Mouse (Mus musculus): ENCODE measurements around the gene Btrc. TPM values are rescaled to one million over a fixed set of nuclear protein-coding genes. Genes with fewer than 3 reads are reported as not detected.

Gene Btrc
- polyA plus RNA-seq, 1 experiment from 2014 or later = 40.0 TPM

DNA sequence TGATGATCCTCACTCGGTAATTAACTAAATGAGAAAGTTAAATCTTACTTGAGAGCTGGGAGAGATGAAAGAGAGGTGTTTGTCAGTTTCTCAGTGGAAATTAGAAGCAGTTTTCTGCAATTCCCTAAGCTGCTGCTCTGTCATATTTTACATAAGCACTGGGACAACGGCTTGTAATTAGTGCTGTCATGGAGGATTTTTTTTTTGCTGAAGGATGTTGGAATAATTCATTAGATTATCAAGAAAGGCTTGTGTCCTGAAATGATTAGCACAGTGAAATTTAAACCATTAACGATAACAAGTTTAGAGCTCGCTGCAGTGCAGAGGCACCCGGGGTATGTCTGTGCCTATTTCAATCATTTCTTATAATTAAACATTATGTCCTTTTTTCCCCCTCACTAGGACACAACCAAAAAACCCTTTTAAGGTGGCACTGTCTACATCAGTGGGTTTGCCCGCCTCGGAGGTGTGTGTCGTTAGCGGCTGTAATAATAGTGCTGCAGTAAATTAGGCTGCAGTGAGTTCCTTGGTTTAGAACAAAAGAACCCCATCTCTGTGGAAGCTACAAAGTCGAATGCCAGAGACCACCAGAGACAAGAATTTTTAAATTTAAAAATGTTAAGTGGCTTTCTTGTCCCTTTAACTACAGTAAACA is 130.7 kb downstream of the Btrc start:
- Histone ChIP-seq H3K4me1 (replicated peaks) (no peaks in the 10 kb centered on the region; the same call in none of the 2 replicates), H3K9me3 (replicated peaks) (no peaks in the 10 kb centered on the region), H3K36me3 (no peaks in the 10 kb centered on the region), H3K9ac (no peak overlapping the region), H3K27me3 (replicated peaks) (no peaks in the 10 kb centered on the region), H3K4me2 (no peak overlapping the region), H3K4me3 (no peak overlapping the region), H3K27ac (ENCODE audit: poor library complexity, severe bottlenecking) (no peak overlapping the region)
- no peak for ATAC-seq (ENCODE audit: insufficient number of reproducible peaks, low FRiP score)
- 87% methylated on average over 10 of the region's 10 CpGs for WGBS

DNA sequence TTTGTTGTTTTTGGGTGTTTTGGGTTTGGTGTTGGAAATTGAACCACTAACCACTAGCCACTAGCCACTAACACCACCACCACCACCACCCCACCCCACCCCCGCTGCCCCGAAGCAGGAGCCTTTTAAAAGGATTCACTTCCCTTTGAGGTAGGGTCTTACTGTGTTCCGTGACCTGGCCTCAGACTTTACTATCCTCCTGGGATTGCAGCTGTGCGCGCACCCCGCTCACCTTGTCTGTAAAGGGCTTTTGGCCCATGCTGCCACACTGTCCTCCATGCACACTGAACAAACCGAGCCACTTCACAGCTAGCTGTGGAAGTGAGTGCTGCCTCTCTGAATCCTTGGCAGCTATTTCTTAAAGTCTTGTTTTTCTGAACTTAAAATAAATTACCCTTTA is 141.9 kb downstream of the Btrc start:
- Histone ChIP-seq H3K4me1 (replicated peaks) (peaks cover 15% of the 10 kb centered on the region), H3K9ac (no peak overlapping the region), H3K9me3 (replicated peaks) (no peaks in the 10 kb centered on the region), H3K4me3 (no peak overlapping the region), H3K36me3 (peaks cover 9% of the 10 kb centered on the region), H3K27ac (ENCODE audit: poor library complexity, severe bottlenecking) (no peak overlapping the region), H3K4me2 (no peak overlapping the region), H3K27me3 (replicated peaks) (no peaks in the 10 kb centered on the region)
- WGBS = 83% methylated on average over 7 of the region's 7 CpGs
- ATAC-seq (ENCODE audit: insufficient number of reproducible peaks, low FRiP score) = no peak

DNA sequence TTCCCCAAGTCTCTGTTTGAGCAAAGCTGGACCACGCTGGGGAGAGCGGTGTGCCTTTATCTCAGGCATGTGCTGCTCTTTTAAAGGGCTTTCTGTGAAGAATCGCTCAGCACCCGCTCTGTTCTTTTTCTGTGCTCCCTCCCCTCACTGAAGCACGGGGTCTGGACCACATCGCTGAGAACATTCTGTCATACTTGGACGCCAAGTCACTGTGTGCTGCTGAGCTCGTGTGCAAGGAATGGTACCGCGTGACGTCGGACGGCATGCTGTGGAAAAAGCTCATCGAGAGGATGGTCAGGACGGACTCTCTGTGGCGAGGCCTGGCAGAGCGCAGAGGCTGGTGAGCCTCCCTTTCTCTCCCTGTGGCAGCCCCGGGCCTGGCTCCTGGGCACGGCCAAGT is 144.0 kb downstream of the Btrc start:
- WGBS = 32% methylated on average over 19 of the region's 19 CpGs
- peak overlapping the region; percentile 56; the same call in 1 of the 2 replicates for H3K9ac ChIP-seq
- ATAC-seq (ENCODE audit: insufficient number of reproducible peaks, low FRiP score) = peak; percentile 25; the same call in 1 of the 2 replicates
- H3K4me2 ChIP-seq = peak overlapping the region; percentile 56
- H3K4me3 ChIP-seq = 0 out of 2 replicates have a peak overlapping the region, but pooled peaks have one; percentile 17
- H3K36me3 ChIP-seq = peaks cover 14% of the 10 kb centered on the region
- H3K4me1 ChIP-seq (replicated peaks) = peaks cover 14% of the 10 kb centered on the region
- H3K27me3 ChIP-seq (replicated peaks) = no peaks in the 10 kb centered on the region
- peak overlapping the region; percentile 76 for H3K27ac ChIP-seq (ENCODE audit: poor library complexity, severe bottlenecking)
- H3K9me3 ChIP-seq (replicated peaks) = no peaks in the 10 kb centered on the region

DNA sequence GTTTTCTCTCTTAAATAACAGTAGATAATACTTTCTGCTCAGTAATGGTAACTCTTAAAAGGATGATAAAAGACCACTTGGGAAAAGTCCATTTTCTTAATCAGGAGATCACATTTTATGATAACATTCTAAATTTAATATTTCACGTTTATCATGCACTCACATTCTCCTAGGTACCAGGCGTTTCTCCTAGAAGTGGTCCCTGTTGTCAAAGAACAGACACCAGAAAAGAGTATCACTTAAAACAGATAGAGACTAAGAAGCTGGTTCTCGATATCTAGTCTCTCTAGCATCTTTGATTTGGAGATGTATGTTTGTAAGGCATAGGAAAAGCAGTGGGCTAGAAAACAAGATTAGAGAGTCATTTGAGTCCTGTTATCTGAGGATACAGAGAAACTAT is 147.1 kb downstream of the Btrc start:
- no peaks in the 10 kb centered on the region for H3K27me3 ChIP-seq (replicated peaks)
- no peak overlapping the region for H3K27ac ChIP-seq (ENCODE audit: poor library complexity, severe bottlenecking)
- 65% methylated on average over 3 of the region's 3 CpGs for WGBS
- no peak overlapping the region for H3K9ac ChIP-seq
- no peak for ATAC-seq (ENCODE audit: insufficient number of reproducible peaks, low FRiP score)
- H3K4me3 ChIP-seq = no peak overlapping the region
- peaks cover 14% of the 10 kb centered on the region for H3K4me1 ChIP-seq (replicated peaks)
- no peak overlapping the region for H3K4me2 ChIP-seq
- peaks cover 34% of the 10 kb centered on the region for H3K36me3 ChIP-seq
- H3K9me3 ChIP-seq (replicated peaks) = no peaks in the 10 kb centered on the region

DNA sequence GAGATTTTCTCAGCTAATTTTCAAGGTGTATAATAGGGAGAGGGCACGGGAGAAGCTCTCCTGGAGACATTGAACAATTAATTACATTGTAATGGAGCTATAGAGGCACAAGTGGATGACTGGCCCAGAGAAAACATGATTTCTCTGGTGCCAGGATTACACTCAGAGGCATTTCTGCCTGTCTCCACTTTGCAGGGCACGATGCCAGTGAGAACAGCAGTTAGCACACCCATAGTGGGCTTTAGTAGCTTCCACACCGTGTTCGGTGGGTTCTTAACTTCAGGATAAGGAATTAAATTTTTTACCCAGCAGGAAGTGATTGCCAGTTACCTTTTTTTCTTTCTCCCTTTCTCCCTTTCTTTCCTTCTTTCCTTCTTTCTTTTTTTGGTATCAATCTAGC is 147.9 kb downstream of the Btrc start:
- Histone ChIP-seq H3K4me3 (no peak overlapping the region), H3K36me3 (peaks cover 41% of the 10 kb centered on the region), H3K27ac (ENCODE audit: poor library complexity, severe bottlenecking) (no peak overlapping the region), H3K27me3 (replicated peaks) (no peaks in the 10 kb centered on the region), H3K4me1 (replicated peaks) (peaks cover 13% of the 10 kb centered on the region), H3K9ac (no peak overlapping the region), H3K9me3 (replicated peaks) (no peaks in the 10 kb centered on the region), H3K4me2 (no peak overlapping the region)
- 88% methylated on average over 4 of the region's 4 CpGs for WGBS
- no peak for ATAC-seq (ENCODE audit: insufficient number of reproducible peaks, low FRiP score)

DNA sequence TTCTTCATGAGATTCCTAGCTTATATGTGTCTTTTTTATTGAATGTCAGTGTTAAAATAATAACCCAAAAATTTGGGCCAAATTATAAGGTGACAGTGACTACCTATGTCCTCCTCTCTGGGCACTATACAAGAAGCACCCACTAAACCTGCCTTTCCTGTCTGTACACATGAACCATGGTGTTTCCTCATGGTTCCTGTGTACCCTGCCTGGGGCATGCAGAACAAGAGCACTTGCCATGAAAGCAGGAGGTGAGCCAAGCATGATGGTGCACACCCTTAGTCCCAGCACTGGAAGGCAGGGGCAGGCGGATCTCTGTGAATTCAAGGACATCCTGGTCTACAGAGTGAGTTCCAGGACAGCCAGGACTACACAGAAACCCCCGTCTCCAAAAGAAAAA is 151.8 kb downstream of the Btrc start:
- Histone ChIP-seq H3K4me2 (no peak overlapping the region), H3K27me3 (replicated peaks) (no peaks in the 10 kb centered on the region), H3K36me3 (peaks cover 74% of the 10 kb centered on the region), H3K4me3 (no peak overlapping the region), H3K27ac (ENCODE audit: poor library complexity, severe bottlenecking) (no peak overlapping the region), H3K9me3 (replicated peaks) (no peaks in the 10 kb centered on the region), H3K4me1 (replicated peaks) (no peaks in the 10 kb centered on the region), H3K9ac (no peak overlapping the region)
- WGBS = 90% methylated on average over 2 of the region's 2 CpGs
- ATAC-seq (ENCODE audit: insufficient number of reproducible peaks, low FRiP score) = no peak

DNA sequence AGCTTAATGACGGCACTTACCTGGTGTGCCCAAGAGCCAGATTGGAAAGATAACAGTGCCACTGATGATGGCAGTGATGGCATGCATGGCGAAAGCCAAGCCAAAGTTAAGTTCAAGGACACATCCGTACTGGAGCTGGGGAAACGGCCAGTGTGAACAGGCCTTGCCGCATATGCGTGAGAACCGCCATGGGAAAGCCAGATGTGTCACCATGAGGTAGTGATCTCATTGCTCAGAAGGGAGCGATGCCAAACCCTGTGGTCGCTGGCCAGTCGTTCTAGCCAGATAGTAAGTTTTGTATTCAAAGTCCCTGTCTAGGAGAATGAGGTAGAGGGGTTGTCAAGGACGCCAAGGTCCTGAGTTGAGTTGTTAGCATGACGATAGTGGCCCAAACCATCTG is 152.7 kb downstream of the Btrc start:
- 93% methylated on average over 12 of the region's 12 CpGs for WGBS
- H3K4me3 ChIP-seq = no peak overlapping the region
- H3K4me1 ChIP-seq (replicated peaks) = no peaks in the 10 kb centered on the region
- no peak overlapping the region for H3K9ac ChIP-seq
- no peaks in the 10 kb centered on the region for H3K9me3 ChIP-seq (replicated peaks)
- ATAC-seq (ENCODE audit: insufficient number of reproducible peaks, low FRiP score) = no peak
- no peak overlapping the region for H3K4me2 ChIP-seq
- no peaks in the 10 kb centered on the region for H3K27me3 ChIP-seq (replicated peaks)
- peaks cover 84% of the 10 kb centered on the region for H3K36me3 ChIP-seq
- H3K27ac ChIP-seq (ENCODE audit: poor library complexity, severe bottlenecking) = no peak overlapping the region

DNA sequence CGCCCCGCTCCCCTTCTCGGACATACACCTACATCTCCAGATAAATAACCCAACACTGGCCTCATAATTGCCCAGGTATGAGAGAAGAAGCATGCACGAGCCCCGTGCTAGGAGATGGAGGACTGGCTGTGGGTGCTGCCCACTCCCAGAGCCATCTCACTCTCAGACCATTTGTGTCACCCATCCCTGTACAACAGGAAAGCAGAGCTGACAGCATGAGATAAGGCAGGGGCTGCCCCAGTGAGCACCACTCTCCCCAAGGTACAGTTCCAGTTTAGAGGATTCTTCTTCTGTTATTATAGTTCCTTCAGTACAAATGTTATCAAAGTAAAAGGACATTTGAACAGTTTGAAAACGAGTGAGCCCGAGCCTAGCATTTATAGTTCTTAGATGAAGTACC is 163.8 kb downstream of the Btrc start:
- no peak for ATAC-seq (ENCODE audit: insufficient number of reproducible peaks, low FRiP score)

DNA sequence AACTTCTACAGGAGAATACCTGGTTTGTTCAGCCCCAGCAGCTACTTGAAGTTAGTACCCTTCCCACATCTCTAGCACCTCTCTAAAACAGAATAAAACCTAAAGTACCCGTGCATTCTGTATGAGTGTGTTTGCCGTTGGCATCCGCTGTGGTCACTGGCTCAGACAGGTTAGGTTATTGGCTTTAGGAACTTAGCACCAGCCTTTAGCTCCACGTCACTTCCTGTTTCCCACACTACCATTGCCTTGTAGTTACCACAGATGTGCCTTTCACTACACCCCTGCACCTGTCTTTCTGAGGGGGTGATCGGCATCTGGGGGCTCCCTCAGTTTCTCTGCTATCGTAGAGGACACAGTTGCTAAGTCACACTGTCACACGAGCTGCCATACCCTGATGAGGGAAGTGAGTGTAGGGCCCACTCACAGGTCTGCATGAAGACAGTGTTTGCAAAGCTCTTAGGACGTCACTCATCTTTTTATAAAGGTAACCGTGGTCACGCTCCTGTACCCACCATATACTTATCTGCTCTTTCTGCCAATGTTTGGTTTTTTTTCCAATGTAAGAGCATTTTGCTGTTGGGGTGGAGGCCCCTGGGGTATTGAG is 164.5 kb downstream of the Btrc start:
- Histone ChIP-seq H3K4me2 (no peak overlapping the region), H3K9me3 (replicated peaks) (no peaks in the 10 kb centered on the region), H3K9ac (no peak overlapping the region), H3K4me1 (replicated peaks) (peaks cover 38% of the 10 kb centered on the region), H3K27me3 (replicated peaks) (no peaks in the 10 kb centered on the region), H3K4me3 (no peak overlapping the region), H3K36me3 (peaks cover 58% of the 10 kb centered on the region), H3K27ac (ENCODE audit: poor library complexity, severe bottlenecking) (no peak overlapping the region)
- ATAC-seq (ENCODE audit: insufficient number of reproducible peaks, low FRiP score) = no peak
- WGBS = 89% methylated on average over 10 of the region's 10 CpGs

More for the DNA sequence above, 163.8 kb downstream of the Btrc start:
- H3K9me3 ChIP-seq (replicated peaks) = no peaks in the 10 kb centered on the region
- no peaks in the 10 kb centered on the region for H3K27me3 ChIP-seq (replicated peaks)
- H3K9ac ChIP-seq = no peak overlapping the region
- H3K27ac ChIP-seq (ENCODE audit: poor library complexity, severe bottlenecking) = no peak overlapping the region
- H3K4me2 ChIP-seq = no peak overlapping the region
- WGBS = 75% methylated on average over 7 of the region's 7 CpGs
- peaks cover 36% of the 10 kb centered on the region for H3K4me1 ChIP-seq (replicated peaks)
- H3K36me3 ChIP-seq = peaks cover 61% of the 10 kb centered on the region
- no peak overlapping the region for H3K4me3 ChIP-seq

DNA sequence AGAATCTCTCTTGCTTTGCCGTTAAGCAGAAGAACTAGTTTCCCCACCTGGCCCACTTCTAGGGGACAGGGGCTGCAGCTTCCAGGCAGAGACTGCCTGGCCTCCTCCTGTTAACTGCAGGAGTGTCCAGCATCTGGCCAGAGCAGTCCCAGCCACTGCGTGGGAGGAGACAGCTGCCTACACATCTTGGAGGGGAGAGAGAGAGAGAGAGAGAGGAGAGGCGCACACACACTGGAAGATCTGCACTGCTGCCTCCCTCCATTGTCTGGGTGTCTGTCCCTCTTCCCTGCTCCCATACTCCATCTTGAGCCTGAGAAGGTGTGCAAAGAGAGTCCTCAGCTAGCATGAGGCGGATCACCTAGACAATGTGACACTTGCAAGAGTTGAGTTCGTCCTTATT is 165.8 kb downstream of the Btrc start:
- Histone ChIP-seq H3K27me3 (replicated peaks) (peaks cover 6% of the 10 kb centered on the region; the same call in 1 of the 2 replicates), H3K4me1 (replicated peaks) (peaks cover 38% of the 10 kb centered on the region), H3K36me3 (peaks cover 45% of the 10 kb centered on the region), H3K9ac (no peak overlapping the region), H3K9me3 (replicated peaks) (no peaks in the 10 kb centered on the region), H3K27ac (ENCODE audit: poor library complexity, severe bottlenecking) (peak overlapping the region; percentile 66; the same call in 1 of the 2 replicates), H3K4me3 (no peak overlapping the region), H3K4me2 (no peak overlapping the region)
- no peak for ATAC-seq (ENCODE audit: insufficient number of reproducible peaks, low FRiP score)
- 69% methylated on average over 5 of the region's 5 CpGs for WGBS

DNA sequence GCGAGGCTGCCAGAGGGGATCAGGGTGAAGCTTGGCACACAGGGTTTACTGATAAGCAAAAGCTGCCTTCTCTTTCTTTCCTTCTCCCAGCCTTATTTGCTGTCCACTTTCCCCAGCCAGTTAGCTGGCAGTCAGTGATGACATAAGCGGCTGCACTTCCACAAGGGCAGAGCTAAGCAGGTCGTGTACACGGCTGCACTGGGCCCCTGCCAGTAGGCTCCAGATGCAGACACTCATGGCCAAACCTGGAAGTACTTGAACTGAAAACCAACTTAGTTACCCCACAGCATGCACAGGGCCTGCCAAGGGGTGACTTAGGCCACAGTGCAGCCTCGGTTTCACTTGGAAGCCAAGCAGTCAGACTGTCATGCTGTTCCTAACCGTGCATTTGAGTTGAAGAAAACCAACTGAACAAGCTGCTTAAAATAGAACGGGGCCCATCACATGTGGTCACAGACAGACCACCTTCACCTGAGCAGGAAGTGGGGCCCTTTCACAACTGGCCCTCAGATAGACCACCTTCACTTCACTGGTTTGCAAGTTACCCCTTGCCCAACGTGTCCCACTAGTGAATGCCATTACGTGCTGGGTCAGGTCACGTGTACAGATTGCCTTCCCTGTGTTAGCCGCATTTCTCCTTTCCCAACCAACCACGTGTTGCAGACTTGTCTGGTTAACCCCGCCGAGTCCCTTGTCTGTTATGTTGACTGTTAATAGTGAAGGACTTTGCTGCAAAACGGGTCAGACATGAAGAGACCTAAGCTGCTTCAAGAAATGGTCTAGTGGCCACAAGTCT is 166.9 kb downstream of the Btrc start:
- WGBS = 56% methylated on average over 15 of the region's 15 CpGs
- no peak overlapping the region for H3K4me3 ChIP-seq
- peaks cover 38% of the 10 kb centered on the region for H3K4me1 ChIP-seq (replicated peaks)
- peaks cover 15% of the 10 kb centered on the region for H3K27me3 ChIP-seq (replicated peaks)
- no peak for ATAC-seq (ENCODE audit: insufficient number of reproducible peaks, low FRiP score)
- H3K9ac ChIP-seq = peak overlapping the region; percentile 10; the same call in 1 of the 2 replicates
- H3K4me2 ChIP-seq = no peak overlapping the region
- peak overlapping the region; percentile 66 for H3K27ac ChIP-seq (ENCODE audit: poor library complexity, severe bottlenecking)
- no peaks in the 10 kb centered on the region for H3K9me3 ChIP-seq (replicated peaks)
- peaks cover 36% of the 10 kb centered on the region for H3K36me3 ChIP-seq

Measured in heart, embryonic 12.5 days (tissue).